ENCODE assay signal across 8 mouse cellular contexts in the genomic region with DNA sequence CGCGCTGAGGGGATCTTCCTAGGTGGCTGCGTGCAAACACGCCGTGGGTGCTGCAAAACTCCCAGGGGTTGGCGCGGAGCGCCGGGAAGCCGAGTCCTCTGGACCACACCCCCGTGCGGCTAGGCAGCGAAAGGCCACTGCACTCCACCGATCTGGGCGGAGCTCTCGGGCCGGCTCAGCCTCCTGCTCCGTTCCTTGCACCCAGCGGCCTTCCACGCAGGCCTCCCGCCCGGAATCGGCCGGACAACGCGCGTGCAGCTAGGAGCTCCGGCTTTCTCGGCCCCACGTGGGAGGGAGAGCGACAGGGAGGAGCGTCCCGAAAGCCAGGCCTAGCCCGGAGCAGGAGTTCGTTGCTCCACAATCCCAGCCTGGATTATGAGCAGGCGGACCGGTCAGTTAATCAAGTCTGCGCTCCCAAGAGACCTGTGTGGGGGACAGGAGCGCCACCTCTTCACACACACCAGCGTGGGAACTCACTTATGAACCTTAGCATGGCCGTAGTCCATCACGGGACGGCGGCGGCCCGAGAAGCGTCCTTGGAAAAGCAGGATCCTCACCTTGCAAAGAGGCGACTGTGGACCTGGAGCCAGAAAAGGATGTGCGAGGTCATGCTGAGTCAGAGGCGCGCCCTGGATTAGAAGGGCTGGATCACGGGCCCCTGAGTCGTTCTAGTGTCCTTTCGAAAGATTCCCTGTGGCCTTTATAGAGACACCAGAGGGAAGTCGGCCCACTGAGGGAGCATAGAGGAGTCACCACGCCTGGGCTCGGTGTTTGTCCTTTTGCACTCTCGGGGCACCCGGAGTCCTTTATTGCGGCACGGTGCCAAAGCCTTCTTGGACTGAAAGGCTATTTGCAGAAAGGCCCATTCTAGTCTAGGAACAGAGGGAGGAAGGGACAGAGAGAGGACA. TPM values are rescaled to one million over a fixed set of nuclear protein-coding genes. Genes with fewer than 3 reads are reported as not detected.
DNase-seq lines count a peak whose midpoint lies in the region.

A gene (minus strand): TSS at position 47 of the 908 bp plus-strand sequence.

- peak within 1 kb of the TSS; percentile 69 for H3K4me3 ChIP-seq in hindbrain, embryonic 10.5 days

- 3% methylated on average over 61 of the region's 61 CpGs for WGBS in hindbrain, embryonic 10.5 days

- no peaks in the 10 kb centered on the region for H3K36me3 ChIP-seq in hindbrain, embryonic 10.5 days

- peaks cover 55% of the 10 kb centered on the region for H3K27me3 ChIP-seq in hindbrain, embryonic 10.5 days (ENCODE audit: insufficient read depth, poor library complexity, severe bottlenecking)

- peak within 1 kb of the TSS; percentile 81 for H3K27ac ChIP-seq in hindbrain, embryonic 10.5 days

- H3K4me1 ChIP-seq in hindbrain, embryonic 10.5 days (replicated peaks) = peaks cover 17% of the 10 kb centered on the region

- H3K9me3 ChIP-seq in hindbrain, embryonic 10.5 days = no peaks in the 10 kb centered on the region

- peak; percentile 41 for DNase-seq in R1 (ENCODE audit: low read depth, low spot score)
- peak; percentile 82 to 84 for DNase-seq in cerebellum, postnatal 10 days
- DNase-seq in frontal cortex, postnatal 10 days (ENCODE audit: low spot score in 2 of 2) = peak; percentile 27 to 65
- peak; percentile 77 for DNase-seq in hindbrain, embryonic 10.5 days (ENCODE audit: low spot score)
- DNase-seq in layer of hippocampus, postnatal 14 days (ENCODE audit: low spot score in 2 of 2) = peak; percentile 57 to 60
- peak; percentile 87 for DNase-seq in lung, postnatal 10 days
- peak; percentile 65 for DNase-seq in ovary, postnatal 10 days (ENCODE audit: low spot score)
- peak; percentile 18 for DNase-seq in thymus, postnatal 25 days

RNA-seq across cellular contexts. Expression of the gene that starts here (rescaled TPM):
- 1.2 and 2.2 TPM in 2 replicates for polyA plus RNA-seq in hindbrain, embryonic 10.5 days (2016; fragmentation: Nextera tagmentation; extraction: Ambion mirVana)
- 1 to 10 TPM; 7.2 to 7.3 TPM for total RNA-seq in layer of hippocampus, postnatal 14 days (2021)

Comparison
In these comparisons a context has a peak if more than half of its experiments do, and no peak if none do; other contexts are left out.
1. Peak in every context shown above with its lines: DNase-seq, H3K4me3 ChIP-seq and H3K27ac ChIP-seq.
2. DNase-seq: peak in every context shown above with its lines; median percentile 87 in lung, postnatal 10 days; 83 in cerebellum, postnatal 10 days; 77 in hindbrain, embryonic 10.5 days; 65 in ovary, postnatal 10 days; 58 in layer of hippocampus, postnatal 14 days; 46 in frontal cortex, postnatal 10 days; 41 in R1; 18 in thymus, postnatal 25 days.